Mouse (Mus musculus): ENCODE measurements around the gene 6030445D17Rik. TPM values are rescaled to one million over a fixed set of nuclear protein-coding genes. Genes with fewer than 3 reads are reported as not detected.

Gene 6030445D17Rik
- under 1 TPM; 0.20 to 0.32 TPM for total RNA-seq (2021)
- long read RNA-seq, experiment 1 = 0 reads
- long read RNA-seq, experiment 2 = 0 reads

DNA sequence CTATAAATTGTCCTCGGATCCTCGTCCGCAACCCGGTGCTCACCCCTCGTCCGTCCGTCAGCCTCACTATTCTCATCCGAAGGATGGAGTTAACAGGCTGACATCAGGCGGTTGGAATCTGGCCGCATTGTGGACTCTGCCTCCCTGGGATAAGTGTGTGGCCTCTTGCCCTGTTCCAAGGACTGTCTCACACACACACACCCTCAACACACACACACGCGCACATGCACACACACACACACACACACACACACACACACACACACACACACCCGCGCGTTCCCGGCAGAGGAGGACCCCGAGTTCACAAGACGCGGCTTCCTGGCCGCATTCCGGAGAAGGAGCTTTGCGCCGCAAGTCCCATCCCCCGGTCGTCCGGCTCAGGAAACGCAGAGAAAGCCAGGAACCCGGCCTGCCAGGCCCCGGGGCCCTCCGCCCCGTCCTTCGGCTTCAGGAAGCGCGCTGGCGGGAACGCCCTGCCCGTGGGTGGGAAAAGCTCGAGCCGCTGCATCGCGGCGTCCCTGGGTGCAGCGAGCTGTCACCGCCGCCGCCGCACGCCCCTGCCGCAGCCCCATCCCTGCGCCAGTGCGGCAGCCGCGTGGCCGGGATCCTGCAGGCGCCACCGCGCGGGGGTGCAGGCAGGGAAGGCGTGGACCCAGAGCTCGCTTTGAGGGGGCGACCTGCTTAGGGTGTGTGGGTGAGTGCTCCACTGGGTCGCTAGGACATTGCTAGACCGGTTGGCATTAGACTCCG, at the start of gene 6030445D17Rik:
Gene 6030445D17Rik, plus strand, starts transcription at position 165 of the 753 bp plus-strand sequence.
- intact Hi-C loops (cut with DNase I) = no loop called here
- peak; percentile 52 to 67 for DNase-seq (ENCODE audit: low spot score in 2 of 2)

DNA sequence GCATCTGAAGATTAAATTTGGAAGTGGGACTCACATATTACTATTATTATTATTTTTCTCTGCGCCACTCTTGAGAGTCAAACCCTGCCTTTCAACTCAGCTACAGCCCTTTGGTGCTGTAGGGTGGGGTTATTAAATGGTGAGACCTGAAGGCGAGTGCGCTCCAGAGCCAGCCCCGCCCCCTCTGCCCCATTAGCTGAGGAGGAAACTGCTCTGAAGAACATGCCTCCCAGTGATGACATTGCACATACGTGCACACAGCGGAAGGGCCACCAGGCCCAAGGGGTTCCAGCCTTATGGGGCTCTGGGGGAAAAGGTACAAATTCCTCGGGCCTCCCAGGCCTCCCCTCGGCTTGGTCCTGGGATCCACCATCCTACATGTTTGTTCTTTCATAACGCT, 46.6 kb upstream of the 6030445D17Rik start:
- intact Hi-C loops (cut with DNase I) = loop anchor here (5.0 kb wide), 1 partner anchor 33 kb away; no protein-coding TSS in a partner anchor
- DNase-seq (ENCODE audit: low spot score in 2 of 2) = no peak

DNA sequence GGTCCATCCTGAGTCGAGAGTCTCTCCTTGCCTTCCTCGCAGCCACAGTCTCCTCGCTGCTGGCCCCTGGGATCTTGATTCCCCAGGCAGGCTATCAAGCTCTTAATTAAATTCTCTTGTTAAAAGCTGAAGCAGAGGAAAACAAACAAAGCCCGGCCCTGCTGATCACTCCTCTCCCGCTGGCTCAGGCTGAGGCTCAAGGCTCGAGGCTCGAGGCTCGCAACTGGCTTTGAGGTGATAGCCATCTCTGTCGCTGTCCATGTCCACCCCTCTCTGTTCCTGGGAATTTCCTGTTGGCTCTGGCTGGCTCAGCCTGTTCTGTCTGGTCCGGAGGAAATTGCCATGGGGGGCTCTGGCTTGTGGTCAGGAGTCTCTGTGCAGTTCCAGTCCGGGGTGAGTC, 43.1 kb upstream of the 6030445D17Rik start:
- intact Hi-C loops (cut with DNase I) = loop anchor here (5.0 kb wide), 1 partner anchor 37 kb away; no protein-coding TSS in a partner anchor
- no peak for DNase-seq (ENCODE audit: low spot score in 2 of 2)

DNA sequence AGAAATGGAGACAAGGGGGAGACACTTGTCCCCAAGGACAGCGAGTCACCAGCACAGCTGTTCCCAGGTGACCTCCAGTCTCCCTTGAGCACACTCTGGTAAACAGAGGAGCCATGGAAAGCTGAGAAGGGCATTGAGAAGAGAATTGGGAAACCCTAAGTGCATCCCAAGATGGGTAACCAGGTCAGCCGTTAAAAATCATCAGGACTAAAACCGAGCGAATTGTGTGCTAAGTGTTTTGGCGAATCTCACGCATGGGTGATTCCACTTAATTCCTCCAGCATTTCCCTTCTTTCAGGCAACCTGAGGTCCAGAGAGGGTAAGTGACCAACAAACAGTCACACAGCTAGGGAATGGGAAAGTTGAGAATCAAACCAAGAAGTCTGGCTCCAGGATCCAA, 42.7 kb upstream of the 6030445D17Rik start:
- intact Hi-C loops (cut with DNase I) = loop anchor here (5.0 kb wide), 1 partner anchor 37 kb away; no protein-coding TSS in a partner anchor
- no peak for DNase-seq (ENCODE audit: low spot score in 2 of 2)

DNA sequence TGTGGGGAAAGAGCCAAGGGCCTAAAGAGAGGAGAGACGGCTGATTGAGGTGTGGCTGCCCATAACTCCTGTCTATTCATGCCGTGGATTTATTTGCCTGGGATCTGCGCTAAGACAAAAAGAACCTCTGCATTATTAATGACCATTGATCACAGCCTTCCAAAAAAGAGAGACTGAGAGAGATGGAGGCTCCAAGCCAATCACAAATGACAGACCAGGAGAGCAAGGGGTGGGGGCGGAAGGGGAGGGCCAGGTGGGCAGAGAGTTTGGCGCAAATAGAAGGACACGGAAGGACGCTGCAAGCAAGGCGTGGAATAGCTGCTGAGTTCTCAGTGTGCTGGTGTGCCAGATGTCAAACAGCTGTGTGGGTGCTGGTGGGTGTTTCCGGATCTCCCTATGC, 38.8 kb upstream of the 6030445D17Rik start, which contains the start of gene Htr1d:
Gene Htr1d, plus strand, starts transcription at position 301 of the 400 bp plus-strand sequence.
- no peak for DNase-seq (ENCODE audit: low spot score in 2 of 2)
- intact Hi-C loops (cut with DNase I) = no loop called here

DNA sequence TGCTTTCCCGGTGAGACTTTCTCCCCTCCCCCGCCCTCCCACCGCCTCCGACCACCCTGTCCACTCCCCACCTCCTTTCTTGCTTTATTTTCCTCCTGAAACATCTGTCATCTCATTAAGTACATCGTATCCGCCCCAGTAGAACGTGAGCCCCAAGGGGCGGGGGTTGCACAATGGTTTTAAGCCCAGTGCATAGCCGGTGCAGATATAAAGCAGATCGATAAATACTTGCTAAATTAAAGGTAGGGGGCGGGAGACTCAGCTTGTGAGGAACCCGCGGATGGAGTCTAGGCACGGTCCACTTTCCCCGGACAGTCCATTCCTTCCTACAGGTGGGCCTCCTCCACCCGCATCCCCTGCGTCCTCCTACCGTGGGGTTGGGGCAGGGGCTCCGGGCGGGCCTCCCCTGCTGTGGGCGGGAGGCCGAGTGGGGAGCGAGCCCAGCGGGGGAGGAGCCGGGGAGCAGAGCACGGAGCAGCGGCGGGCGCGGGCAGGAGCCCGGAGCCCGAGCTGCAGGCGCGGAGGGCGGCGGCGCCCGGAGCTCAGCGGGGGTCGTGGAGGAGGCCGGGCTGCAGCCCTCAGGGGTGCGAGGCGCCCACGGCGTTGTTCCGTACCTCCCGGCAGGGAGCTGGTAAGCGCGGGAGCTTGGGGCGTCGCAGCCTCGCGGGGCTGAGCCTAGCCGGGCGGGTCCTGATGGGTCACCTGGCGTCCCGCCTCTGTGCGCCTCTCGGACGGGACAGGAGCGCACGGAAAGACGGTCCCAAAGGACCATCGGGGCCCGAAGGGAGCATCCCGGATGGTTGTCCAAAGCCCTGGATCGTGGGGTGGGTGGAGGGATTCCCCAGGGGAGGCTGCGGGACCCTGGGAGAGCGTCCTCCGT, 37.7 kb upstream of the 6030445D17Rik start:
- DNase-seq (ENCODE audit: low spot score in 2 of 2) = no peak
- intact Hi-C loops (cut with DNase I) = no loop called here

DNA sequence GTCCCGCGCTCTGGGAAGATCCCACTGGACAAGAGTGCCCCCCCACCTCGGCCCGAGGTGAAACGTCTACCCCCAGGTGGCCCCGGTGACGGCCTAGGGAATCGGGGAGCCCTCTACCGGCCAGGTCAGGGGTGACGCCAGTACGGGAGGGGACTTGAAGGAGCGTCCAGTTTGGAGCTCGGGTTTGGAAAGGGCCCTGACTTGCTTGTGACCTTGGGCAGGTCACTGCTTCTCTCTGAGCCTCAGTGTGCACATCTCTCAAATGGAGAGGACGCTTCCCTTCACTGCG, 37.1 kb upstream of the 6030445D17Rik start:
- DNase-seq (ENCODE audit: low spot score in 2 of 2) = no peak
- intact Hi-C loops (cut with DNase I) = no loop called here

DNA sequence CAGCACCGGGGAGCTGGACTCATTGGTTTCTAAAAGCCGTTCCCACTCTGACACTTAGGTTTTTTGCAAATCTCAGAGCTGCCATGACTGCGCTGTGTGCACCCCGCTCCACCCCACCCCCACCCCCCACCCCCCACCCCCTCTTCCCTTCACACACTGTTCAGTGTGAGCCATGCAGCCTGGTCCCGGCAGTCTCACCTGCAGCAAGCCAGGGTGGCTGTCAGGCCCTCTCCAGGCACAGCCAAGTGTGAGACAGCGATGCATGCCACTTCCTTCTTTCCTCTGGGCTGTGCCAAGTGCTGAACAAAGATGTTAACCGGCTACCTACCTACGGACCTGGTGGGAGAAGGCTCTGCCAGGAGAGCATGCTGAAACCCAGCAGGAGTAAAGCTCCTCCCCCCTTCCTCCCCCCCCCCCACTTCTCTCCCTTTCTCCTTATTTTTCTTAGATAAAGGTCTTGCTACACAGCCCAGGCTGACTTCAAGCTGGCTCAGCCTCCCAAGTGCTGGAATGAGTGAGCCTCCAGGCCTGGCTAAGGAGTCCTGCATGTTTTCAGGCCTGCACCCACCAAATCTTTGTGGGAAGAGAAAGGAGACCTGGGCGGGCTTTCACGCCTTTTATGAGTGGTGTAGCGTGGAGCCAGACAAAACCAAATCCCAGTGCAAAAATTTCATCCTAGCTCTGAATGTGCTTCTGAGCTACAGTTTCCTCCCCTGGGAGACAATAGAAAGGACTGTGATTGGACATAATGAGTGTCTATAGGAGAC, 31.3 kb upstream of the 6030445D17Rik start:
- intact Hi-C loops (cut with DNase I) = no loop called here
- DNase-seq (ENCODE audit: low spot score in 2 of 2) = no peak

DNA sequence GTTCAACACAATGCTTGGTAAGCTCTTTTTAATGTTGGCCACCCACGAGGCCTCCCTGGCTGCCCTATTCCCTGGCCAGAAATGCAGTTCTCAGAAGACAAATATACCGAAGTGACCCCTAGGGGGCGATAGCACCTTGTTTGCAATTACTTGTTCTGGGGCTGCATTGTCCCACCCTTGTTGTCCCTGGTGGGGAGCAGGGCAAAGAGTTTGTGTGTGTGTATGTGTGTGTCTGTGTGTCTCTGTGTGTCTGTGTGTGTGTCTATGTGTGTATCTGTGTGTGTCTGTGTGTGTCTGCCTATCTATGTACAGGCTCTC, 30.7 kb upstream of the 6030445D17Rik start:
- intact Hi-C loops (cut with DNase I) = no loop called here
- peak; percentile 56 to 64 for DNase-seq (ENCODE audit: low spot score in 2 of 2)

DNA sequence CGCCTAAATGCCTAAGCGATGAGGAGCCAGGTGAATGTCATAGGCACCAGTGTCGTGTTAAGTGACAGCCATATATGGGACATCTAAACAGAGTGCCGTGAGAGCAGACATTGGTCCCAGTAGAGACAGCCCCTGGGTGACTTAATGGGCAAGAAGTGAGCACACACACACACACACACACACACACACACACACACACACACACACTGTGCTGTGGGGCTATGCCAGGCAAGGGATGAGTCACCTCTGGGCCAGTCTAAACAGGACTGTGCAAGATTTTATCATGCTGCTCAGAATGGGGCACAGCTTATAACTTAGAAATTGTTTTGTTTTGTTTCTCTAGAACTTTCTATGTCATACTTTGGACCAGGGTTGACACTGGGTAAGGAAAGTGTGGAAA, 28.0 kb upstream of the 6030445D17Rik start:
- DNase-seq (ENCODE audit: low spot score in 2 of 2) = no peak
- intact Hi-C loops (cut with DNase I) = no loop called here

DNA sequence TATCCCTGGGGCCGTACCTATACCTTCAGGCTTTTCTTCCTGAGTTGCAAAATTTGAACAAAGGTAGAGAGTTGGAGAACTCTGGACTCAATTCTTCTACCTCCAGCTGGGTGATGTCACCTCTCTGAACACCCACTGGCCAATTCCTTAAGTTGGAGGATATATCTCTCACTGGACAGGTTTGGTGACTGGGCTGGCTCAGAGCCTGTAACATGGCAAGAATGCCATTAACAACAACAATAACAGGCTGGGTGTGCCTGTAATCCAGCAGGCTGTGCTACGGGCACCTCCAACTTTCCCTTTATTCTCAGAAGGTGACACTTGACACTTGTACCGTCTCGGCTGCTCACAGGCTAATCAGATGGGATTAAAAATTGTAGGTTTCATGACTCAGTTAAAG, 22.9 kb upstream of the 6030445D17Rik start:
- intact Hi-C loops (cut with DNase I) = no loop called here
- no peak for DNase-seq (ENCODE audit: low spot score in 2 of 2)

DNA sequence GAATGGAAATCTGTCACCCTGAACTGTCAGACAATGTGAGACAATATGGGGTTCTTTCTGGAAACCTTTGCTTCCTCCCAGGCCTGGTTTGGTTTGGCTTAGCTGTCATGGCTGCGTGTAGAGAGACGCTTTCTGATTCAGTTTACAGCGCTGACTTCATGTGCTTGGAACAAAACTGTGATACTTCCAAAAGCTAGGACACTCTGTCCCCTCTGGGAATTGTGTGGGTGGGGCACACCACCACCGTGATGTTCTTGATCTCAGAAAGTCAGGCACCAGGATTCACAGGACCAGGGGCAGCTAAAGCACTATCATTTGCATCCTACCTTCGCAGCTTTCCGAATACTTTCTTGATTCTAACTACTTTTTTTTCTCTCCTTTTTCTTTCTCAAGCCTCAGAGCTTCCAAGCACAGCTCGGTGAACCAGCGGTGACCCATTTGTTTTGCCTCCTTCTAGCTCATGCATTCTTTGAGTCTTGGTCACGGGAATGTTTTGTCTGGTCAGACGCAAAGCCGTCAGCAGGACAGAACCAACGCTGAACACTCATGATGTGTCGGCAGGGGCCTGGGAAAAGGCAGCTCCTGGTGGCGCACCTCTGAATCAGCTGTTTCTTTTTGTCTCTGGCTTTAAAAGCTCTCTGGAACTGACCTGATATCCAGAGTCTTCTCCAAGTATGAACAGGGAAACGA, 20.6 kb upstream of the 6030445D17Rik start:
- intact Hi-C loops (cut with DNase I) = no loop called here
- no peak for DNase-seq (ENCODE audit: low spot score in 2 of 2)

DNA sequence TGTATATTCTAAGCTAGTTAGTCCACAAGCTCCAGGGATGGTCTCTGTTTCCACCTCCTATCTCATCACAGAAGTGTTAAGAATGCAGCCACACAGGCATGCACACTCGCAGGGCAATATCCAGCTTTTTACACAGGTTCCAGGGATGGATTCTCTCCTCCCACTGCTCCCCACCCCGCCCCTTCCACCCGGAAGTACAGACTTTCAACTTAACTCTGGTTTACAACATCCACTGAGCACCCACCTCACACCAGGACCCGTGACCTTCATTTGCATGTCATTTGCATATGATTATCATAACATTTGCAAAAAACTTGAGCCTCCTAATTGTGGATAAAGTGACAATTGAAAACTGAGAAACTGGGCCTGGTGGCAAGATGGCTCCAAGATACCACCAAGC, 17.5 kb upstream of the 6030445D17Rik start:
- intact Hi-C loops (cut with DNase I) = no loop called here
- DNase-seq (ENCODE audit: low spot score in 2 of 2) = no peak

DNA sequence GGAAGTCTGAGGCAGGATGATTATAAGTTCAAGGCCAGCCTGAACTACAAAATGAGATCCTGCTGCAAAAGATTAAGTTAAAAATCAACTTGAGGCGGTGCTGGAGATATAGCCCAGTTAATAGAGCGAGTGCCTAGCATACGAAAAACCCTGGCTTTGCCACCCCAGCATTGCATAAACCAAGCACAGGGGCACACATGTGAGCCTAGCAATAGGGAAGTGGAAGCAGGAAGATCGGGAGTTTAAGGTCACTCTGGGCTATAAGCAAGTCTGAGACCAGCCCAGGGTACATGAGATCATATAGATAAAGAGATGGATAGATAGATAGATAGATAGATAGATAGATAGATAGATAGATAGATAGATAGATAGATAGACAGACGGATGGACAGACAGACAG, 12.3 kb upstream of the 6030445D17Rik start:
- intact Hi-C loops (cut with DNase I) = no loop called here

DNA sequence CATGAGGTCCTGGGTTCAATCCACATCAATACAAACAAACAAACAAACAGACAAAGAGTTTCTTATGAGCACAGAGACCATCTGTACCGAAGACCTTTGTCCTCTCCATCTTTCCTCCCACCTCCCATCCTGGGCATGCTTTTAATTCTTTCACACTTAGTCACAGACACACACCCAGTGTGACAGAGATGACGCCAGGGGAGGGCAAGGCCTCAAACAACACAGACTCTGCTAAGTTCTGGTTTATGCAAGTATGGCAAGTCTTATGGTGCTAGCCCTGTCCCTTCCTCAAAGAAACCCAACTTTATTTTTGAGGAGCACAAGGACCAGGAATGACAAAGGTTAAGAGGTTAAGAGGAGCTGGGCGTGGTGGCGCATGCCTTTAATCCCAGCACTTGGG, 11.8 kb upstream of the 6030445D17Rik start:
- intact Hi-C loops (cut with DNase I) = no loop called here
- no peak for DNase-seq (ENCODE audit: low spot score in 2 of 2)

More for the DNA sequence above, 12.3 kb upstream of the 6030445D17Rik start:
- DNase-seq (ENCODE audit: low spot score in 2 of 2) = no peak

DNA sequence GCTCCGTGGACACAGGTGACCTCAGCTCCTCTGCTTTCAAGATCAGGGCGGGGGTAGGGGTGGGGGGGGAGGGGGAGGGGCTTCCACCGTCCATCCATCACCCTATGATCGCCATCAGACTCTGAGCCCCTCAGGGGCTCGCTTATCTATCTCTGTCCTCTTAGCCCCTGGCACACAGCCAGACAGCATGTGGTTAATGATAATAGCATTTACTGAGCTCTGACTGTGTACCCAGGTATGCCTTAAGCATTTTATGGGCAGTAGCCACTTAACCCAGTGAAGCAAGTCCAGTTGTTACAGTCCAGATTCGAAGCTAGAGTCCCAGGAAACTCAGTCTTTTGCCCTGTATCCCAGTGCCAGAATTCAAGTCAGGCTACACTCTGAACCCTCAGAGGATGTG, 10.5 kb upstream of the 6030445D17Rik start:
- DNase-seq (ENCODE audit: low spot score in 2 of 2) = no peak
- intact Hi-C loops (cut with DNase I) = no loop called here

DNA sequence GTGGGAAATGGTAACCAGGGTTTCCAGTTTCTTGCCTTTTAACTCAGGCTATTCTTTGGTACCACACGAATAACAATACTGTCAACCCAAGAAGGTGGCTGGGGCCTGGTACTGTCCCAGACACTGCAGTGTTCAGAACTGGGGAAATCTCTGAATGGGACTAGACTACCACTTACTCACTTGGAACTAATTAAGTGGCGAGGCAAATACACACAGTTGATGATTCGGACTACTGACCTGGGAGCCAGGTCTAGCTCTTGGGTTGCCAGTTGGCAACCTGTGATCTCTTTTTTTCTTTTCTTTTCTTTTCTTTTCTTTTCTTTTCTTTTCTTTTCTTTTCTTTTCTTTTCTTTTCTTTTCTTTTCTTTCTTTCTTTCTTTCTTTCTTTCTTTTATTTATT, 9.8 kb upstream of the 6030445D17Rik start:
- intact Hi-C loops (cut with DNase I) = no loop called here
- no peak for DNase-seq (ENCODE audit: low spot score in 2 of 2)

DNA sequence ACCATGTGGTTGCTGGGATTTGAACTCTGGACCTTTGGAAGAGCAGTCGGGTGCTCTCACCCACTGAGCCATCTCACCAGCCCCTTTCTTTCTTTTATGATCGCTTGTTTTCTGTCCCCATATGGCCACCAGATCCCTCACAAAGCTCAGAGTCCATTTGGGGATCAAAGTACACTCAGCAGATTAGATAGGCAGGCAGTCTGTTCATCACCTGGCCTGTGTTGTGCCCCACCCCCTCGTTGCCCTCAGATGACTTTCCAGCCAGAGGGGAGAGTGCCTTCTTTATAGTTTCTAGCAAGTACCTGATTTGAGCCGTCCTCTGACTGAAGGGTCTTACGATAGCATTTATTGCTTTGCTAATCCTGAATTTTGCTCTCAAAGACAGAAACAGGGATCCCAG, 9.3 kb upstream of the 6030445D17Rik start:
- no peak for DNase-seq (ENCODE audit: low spot score in 2 of 2)
- intact Hi-C loops (cut with DNase I) = no loop called here

DNA sequence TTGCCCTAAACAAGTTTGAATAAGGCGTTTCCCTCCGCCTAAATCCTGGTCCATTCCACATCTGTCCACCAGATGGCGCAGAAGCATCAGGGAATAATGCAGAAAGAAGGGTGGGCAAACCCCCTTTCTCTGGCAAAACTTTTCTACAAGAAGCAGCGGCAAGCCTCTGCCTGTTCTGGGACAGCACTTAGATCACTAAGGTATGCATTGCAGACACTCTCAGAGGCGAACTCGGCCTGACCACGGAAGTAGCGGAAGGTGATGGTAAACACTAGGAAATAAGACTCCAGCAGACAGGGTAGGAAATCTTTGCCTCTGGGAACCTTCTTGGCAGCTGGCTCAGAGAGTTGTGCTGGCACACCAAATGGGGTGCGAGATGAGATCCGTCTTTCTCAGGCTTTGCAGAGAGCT, 7.2 kb upstream of the 6030445D17Rik start:
- peak; percentile 82 to 88 for DNase-seq (ENCODE audit: low spot score in 2 of 2)
- intact Hi-C loops (cut with DNase I) = loop anchor here (1.0 to 2.0 kb wide), 2 partner anchors 71 to 166 kb away; no protein-coding TSS in a partner anchor

Measured in left cerebral cortex, postnatal 14 days (tissue).